Mouse (Mus musculus): ENCODE results near the gene Rsbn1l. TPM values are rescaled to one million over a fixed set of nuclear protein-coding genes. Genes with fewer than 3 reads are reported as not detected.

Rsbn1l gene
- polyA plus RNA-seq, 1 experiment, result 1.9 TPM

GRCm38 (mm10) chr5:20897446-20898167 is 58.6 kb downstream of the Rsbn1l start:
- Histone ChIP-seq H3K79me3 (ENCODE audit: low read depth) (peaks cover 4% of the 10 kb centered on the region), H3K4me3 (ENCODE audit: insufficient read depth, poor library complexity, severe bottlenecking) (no peak overlapping the region), H3K79me2 (ENCODE audit: control insufficient read depth, insufficient read depth) (no peaks in the 10 kb centered on the region), H3K27me3 (ENCODE audit: control insufficient read depth, insufficient read depth, insufficient read length) (no peaks in the 10 kb centered on the region), H3ac (ENCODE audit: control insufficient read depth, insufficient read length, low read depth) (no peak overlapping the region), H3K36me3 (ENCODE audit: control insufficient read depth, insufficient read depth) (peaks cover 47% of the 10 kb centered on the region)
- TF ChIP-seq MYOG (IDR thresholded peaks at IDR 0.05; ENCODE audit: control insufficient read depth, extremely low read depth, insufficient read length), result no peak
- TF ChIP-seq MYOD1 (IDR thresholded peaks at IDR 0.05; ENCODE audit: control insufficient read depth, insufficient read length, low read depth), result no peak
- TF ChIP-seq USF1 (IDR thresholded peaks at IDR 0.05; ENCODE audit: low read depth), result no peak
- TF ChIP-seq CTCF (IDR thresholded peaks at IDR 0.05; ENCODE audit: control insufficient read depth, insufficient read depth, insufficient read length), result no peak
- no peak for TF ChIP-seq FOSL1 (IDR thresholded peaks at IDR 0.05; ENCODE audit: insufficient read depth, low read length, poor library complexity, severe bottlenecking)

DNA sequence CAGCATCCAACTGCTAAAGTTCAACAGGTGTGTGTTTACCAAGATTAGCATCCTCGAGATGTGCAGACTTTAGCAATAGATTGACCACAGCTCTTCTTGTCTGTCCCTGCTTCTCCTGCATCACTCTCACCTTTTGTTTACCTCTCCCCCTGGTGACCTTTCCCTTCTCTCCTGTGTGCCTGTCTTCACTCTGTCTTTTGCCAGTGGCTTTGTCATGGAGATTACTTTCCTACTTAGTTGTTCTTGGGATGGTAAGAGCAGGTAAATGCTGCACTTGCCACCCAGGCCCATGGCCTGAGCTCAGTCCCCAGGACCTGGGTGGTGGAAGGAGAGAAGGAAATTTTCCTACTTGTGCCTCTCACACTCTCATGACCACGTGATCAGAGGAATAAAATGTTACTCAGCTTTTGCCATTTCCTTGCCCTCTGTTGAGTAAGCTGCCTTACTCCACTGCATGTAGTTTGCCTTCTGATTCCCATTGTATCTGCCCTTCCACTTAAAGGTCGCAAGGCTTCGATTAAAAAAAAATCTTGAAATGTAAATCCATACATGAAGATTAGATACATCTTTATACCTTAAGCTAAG is 72.1 kb downstream of the Rsbn1l start:
- TF ChIP-seq USF1 (IDR thresholded peaks at IDR 0.05; ENCODE audit: low read depth) (peak; percentile 63), MYOD1 (IDR thresholded peaks at IDR 0.05; ENCODE audit: control insufficient read depth, insufficient read length, low read depth) (no peak)
- Histone ChIP-seq H3K27me3 (ENCODE audit: control insufficient read depth, insufficient read depth, insufficient read length) (no peaks in the 10 kb centered on the region), H3K79me3 (ENCODE audit: low read depth) (peaks cover 27% of the 10 kb centered on the region), H3K79me2 (ENCODE audit: control insufficient read depth, insufficient read depth) (peaks cover 63% of the 10 kb centered on the region), H3K36me3 (ENCODE audit: control insufficient read depth, insufficient read depth) (peaks cover 4% of the 10 kb centered on the region), H3K4me3 (ENCODE audit: insufficient read depth, poor library complexity, severe bottlenecking) (no peak overlapping the region), H3ac (ENCODE audit: control insufficient read depth, insufficient read length, low read depth) (no peak overlapping the region)

DNA sequence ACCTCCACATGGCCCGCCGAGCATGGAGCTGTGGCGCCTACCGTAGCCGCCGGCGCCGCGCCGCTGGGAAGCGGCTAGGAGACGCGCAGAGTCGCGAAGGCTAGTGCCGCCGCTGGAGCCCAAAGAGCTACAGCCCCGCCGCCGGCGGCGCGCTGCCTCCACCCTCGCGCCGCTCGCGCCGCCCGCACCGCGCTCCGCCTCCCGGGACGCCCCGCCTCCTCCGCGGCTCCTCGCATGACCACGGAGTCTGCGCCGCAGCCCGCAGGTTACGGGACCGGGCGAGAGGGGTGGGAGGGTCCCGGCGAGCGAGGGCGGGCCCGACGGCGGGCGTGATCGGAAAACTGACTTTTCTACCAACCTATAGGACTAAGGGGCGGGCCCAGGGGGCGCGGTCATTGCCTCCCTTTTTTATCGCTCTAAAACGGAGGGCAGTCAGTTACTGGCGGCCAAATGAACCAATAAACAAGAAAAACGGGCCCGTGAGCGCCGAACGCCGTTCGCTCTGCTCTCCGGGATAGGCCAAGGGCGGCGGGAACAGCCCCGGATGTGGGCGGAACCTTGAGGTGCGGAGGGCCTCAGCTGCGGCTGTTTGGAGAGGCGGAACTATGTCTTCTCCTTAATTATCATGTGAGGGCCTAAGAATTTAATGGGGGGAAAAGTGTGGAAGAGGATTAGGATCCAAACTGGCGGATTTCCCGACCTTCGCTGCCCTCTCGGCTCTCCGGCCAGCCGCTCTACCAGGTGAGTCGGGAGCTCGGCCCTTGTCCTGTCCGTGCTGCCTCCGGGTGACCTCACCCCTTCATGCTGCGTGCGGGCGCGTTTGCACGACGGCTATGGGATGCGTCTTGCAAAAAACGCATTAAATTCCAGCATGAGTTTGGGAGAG is 74.0 kb downstream of the Rsbn1l start, which contains the start of the genes Phtf2 and Tmem60:
Gene Phtf2, minus strand, starts transcription at position 210 of the 886 bp plus-strand sequence.
Gene Tmem60, plus strand, starts transcription at position 277 of the 886 bp plus-strand sequence.
- H3K36me3 ChIP-seq (ENCODE audit: control insufficient read depth, insufficient read depth), result peaks cover 4% of the 10 kb centered on the region
- H3K4me3 ChIP-seq (ENCODE audit: insufficient read depth, poor library complexity, severe bottlenecking), result peak within 1 kb of the TSS; percentile 74
- no peak for TF ChIP-seq CEBPB (IDR thresholded peaks at IDR 0.05; ENCODE audit: low read depth)
- no peak for TF ChIP-seq FOSL1 (IDR thresholded peaks at IDR 0.05; ENCODE audit: insufficient read depth, low read length, poor library complexity, severe bottlenecking)
- no peak for TF ChIP-seq USF1 (IDR thresholded peaks at IDR 0.05; ENCODE audit: low read depth)
- TF ChIP-seq MYOD1 (IDR thresholded peaks at IDR 0.05; ENCODE audit: control insufficient read depth, insufficient read length, low read depth), result no peak
- TF ChIP-seq MYOG (IDR thresholded peaks at IDR 0.05; ENCODE audit: control insufficient read depth, extremely low read depth, insufficient read length), result no peak
- TF ChIP-seq CTCF (IDR thresholded peaks at IDR 0.05; ENCODE audit: control insufficient read depth, insufficient read depth, insufficient read length), result no peak
- no peak for TF ChIP-seq MAX (IDR thresholded peaks at IDR 0.05)
- no peaks in the 10 kb centered on the region for H3K27me3 ChIP-seq (ENCODE audit: control insufficient read depth, insufficient read depth, insufficient read length)
- peak within 1 kb of the TSS; percentile 96 for H3ac ChIP-seq (ENCODE audit: control insufficient read depth, insufficient read length, low read depth)
- H3K79me3 ChIP-seq (ENCODE audit: low read depth), result peaks cover 28% of the 10 kb centered on the region
- peaks cover 61% of the 10 kb centered on the region for H3K79me2 ChIP-seq (ENCODE audit: control insufficient read depth, insufficient read depth)

DNA sequence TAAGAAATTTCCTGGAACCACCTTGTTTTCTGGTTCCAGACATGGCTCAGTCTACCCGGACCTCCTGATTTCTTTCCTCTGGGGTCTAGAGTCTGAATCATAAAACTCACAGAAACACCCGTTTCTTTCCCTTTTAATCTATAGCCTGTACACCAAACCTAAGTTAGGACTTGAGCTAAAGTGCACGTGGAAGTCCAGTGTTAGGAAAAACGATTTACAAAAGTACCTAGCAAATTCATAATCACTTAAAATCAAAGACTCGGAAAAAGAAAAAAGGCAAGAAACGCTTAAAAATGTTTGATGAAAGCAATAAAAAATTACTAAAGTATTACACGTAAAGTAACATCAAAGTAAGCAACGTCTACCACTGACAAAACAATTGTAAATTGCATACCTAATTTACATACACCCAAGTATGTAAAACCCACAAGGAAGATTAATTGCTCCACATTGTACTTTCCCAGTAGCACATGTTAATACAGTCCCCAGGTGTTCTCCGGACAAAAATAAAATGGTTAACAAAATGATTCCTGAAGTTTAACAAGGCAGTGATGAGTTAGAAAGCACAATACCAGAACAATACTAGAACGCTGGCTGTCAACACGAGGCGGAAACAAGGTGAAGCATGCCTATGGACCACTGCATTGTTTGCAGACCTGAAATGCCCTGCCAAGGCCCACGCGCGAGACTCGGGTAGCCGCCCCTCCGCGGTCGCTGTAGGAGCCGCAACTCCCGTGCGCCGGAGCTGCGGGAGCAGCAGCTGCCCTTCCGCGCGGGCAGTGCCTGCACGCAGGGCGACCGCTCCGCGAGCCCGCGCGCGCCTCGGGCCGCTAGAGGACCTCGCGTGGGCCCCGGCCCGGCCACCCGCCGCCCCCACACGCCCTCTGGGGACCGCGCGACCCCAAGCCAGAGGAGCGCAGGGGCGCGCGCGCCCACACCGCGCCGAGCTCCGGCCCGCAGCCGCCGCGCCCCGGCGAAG is 75.1 kb downstream of the Rsbn1l start:
- Histone ChIP-seq H3K4me3 (ENCODE audit: insufficient read depth, poor library complexity, severe bottlenecking) (peak overlapping the region; percentile 65), H3K27me3 (ENCODE audit: control insufficient read depth, insufficient read depth, insufficient read length) (no peaks in the 10 kb centered on the region), H3K36me3 (ENCODE audit: control insufficient read depth, insufficient read depth) (no peaks in the 10 kb centered on the region), H3K79me3 (ENCODE audit: low read depth) (peaks cover 29% of the 10 kb centered on the region), H3ac (ENCODE audit: control insufficient read depth, insufficient read length, low read depth) (peak overlapping the region; percentile 96), H3K79me2 (ENCODE audit: control insufficient read depth, insufficient read depth) (peaks cover 61% of the 10 kb centered on the region)
- TF ChIP-seq FOSL1 (IDR thresholded peaks at IDR 0.05; ENCODE audit: insufficient read depth, low read length, poor library complexity, severe bottlenecking), result no peak
- no peak for TF ChIP-seq MYOD1 (IDR thresholded peaks at IDR 0.05; ENCODE audit: control insufficient read depth, insufficient read length, low read depth)
- TF ChIP-seq MYOG (IDR thresholded peaks at IDR 0.05; ENCODE audit: control insufficient read depth, extremely low read depth, insufficient read length), result no peak

DNA sequence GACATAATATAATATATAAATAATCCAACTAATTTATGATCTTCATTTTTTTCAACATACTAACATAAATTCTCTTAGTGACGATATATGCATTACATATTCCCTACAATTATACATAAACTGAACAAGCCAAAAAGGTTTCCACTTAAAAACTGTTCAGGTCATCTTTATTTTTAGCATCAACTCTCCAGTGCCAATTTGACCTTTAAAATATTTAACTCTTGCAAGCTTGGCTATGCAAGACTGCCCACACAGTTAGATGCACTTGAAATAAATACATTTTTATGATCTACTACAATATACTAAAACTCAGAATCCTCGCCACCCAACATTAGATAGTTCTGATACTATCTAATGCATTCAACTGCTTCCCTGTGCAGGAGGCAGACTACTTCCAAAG is 75.8 kb downstream of the Rsbn1l start:
- no peak overlapping the region for H3K4me3 ChIP-seq (ENCODE audit: insufficient read depth, poor library complexity, severe bottlenecking)
- no peaks in the 10 kb centered on the region for H3K36me3 ChIP-seq (ENCODE audit: control insufficient read depth, insufficient read depth)
- peaks cover 62% of the 10 kb centered on the region for H3K79me2 ChIP-seq (ENCODE audit: control insufficient read depth, insufficient read depth)
- no peak for TF ChIP-seq MYOD1 (IDR thresholded peaks at IDR 0.05; ENCODE audit: control insufficient read depth, insufficient read length, low read depth)
- no peak for TF ChIP-seq MAX (IDR thresholded peaks at IDR 0.05)
- TF ChIP-seq CEBPB (IDR thresholded peaks at IDR 0.05; ENCODE audit: low read depth), result no peak
- TF ChIP-seq USF1 (IDR thresholded peaks at IDR 0.05; ENCODE audit: low read depth), result no peak
- no peak for TF ChIP-seq MYOG (IDR thresholded peaks at IDR 0.05; ENCODE audit: control insufficient read depth, extremely low read depth, insufficient read length)
- TF ChIP-seq CTCF (IDR thresholded peaks at IDR 0.05; ENCODE audit: control insufficient read depth, insufficient read depth, insufficient read length), result no peak
- no peak for TF ChIP-seq FOSL1 (IDR thresholded peaks at IDR 0.05; ENCODE audit: insufficient read depth, low read length, poor library complexity, severe bottlenecking)
- no peaks in the 10 kb centered on the region for H3K27me3 ChIP-seq (ENCODE audit: control insufficient read depth, insufficient read depth, insufficient read length)
- peaks cover 31% of the 10 kb centered on the region for H3K79me3 ChIP-seq (ENCODE audit: low read depth)
- H3ac ChIP-seq (ENCODE audit: control insufficient read depth, insufficient read length, low read depth), result no peak overlapping the region
